Mouse (Mus musculus): Measurements from ENCODE around the gene Idnk. TPM values are rescaled to one million over a fixed set of nuclear protein-coding genes. Genes with fewer than 3 reads are reported as not detected.

Idnk gene
- total and polyA plus RNA-seq, 3 experiments = 29.5 to 50.3 TPM; not detected in 1

GRCm38 (mm10) chr13:58181607-58182551 lies 24.4 kb downstream of the Idnk start:
- TF ChIP-seq MYB (IDR thresholded peaks at IDR 0.05; ENCODE audit: low read depth, low read length) (no peak), JUND (IDR thresholded peaks at IDR 0.05; ENCODE audit: low read depth, low read length) (no peak), USF2 (IDR thresholded peaks at IDR 0.05; ENCODE audit: borderline replicate concordance in 1 of 2, insufficient read depth in 1 of 2, low read depth in 1 of 2, low read length in 2 of 2) (no peak)
- H3K79me2 ChIP-seq (ENCODE audit: control insufficient read depth, insufficient read depth, low read length, poor library complexity) = peaks cover 1% of the 10 kb centered on the region; the same call in 1 of the 2 replicates
- no peaks in the 10 kb centered on the region for H3K9me3 ChIP-seq (replicated peaks; ENCODE audit: insufficient read depth, low read length)
- DNase-seq (ENCODE audit: low read depth, low spot score) = no peak
- no peaks in the 10 kb centered on the region for H3K27me3 ChIP-seq (ENCODE audit: control insufficient read depth in 1 of 2, insufficient read depth in 2 of 2, low read length in 2 of 2)
- peaks cover 0 to 45% of the 10 kb centered on the region in 2 experiments; a peak in 2 of 4 replicates for H3K36me3 ChIP-seq (ENCODE audit: control insufficient read depth in 1 of 2, insufficient read depth in 2 of 2, low read length in 2 of 2)
- H3K4me3 ChIP-seq (ENCODE audit: control insufficient read depth in 1 of 2, insufficient read depth in 1 of 2, low read depth in 2 of 2, low read length in 2 of 2) = no peak overlapping the region
- H3K9ac ChIP-seq (ENCODE audit: control insufficient read depth, low read depth, low read length, poor library complexity, severe bottlenecking) = no peak overlapping the region
- H3K27ac ChIP-seq (ENCODE audit: control insufficient read depth, low read depth, low read length) = no peak overlapping the region
- H3K4me1 ChIP-seq (ENCODE audit: control insufficient read depth in 1 of 2, insufficient read depth in 2 of 2, low read length in 2 of 2) = no peaks in the 10 kb centered on the region

- no peaks in the 10 kb centered on the region for H3K27me3 ChIP-seq (ENCODE audit: control insufficient read depth in 1 of 2, insufficient read depth in 2 of 2, low read length in 2 of 2)
- H3K36me3 ChIP-seq (ENCODE audit: control insufficient read depth in 1 of 2, insufficient read depth in 2 of 2, low read length in 2 of 2) = peaks cover 0 to 48% of the 10 kb centered on the region in 2 experiments; a peak in 2 of 4 replicates
- DNase-seq (ENCODE audit: low read depth, low spot score) = no peak
- no peak for TF ChIP-seq MAZ (IDR thresholded peaks at IDR 0.05; ENCODE audit: low read depth, low read length)
- no peak for TF ChIP-seq RCOR1 (IDR thresholded peaks at IDR 0.05; ENCODE audit: low read depth, low read length)
- TF ChIP-seq MYB (IDR thresholded peaks at IDR 0.05; ENCODE audit: low read depth, low read length) = no peak
- H3K27ac ChIP-seq (ENCODE audit: control insufficient read depth, low read depth, low read length) = no peak overlapping the region
- no peaks in the 10 kb centered on the region for H3K9me3 ChIP-seq (replicated peaks; ENCODE audit: insufficient read depth, low read length)
- H3K79me2 ChIP-seq (ENCODE audit: control insufficient read depth, insufficient read depth, low read length, poor library complexity) = peaks cover 3% of the 10 kb centered on the region
- no peak overlapping the region for H3K4me3 ChIP-seq (ENCODE audit: control insufficient read depth in 1 of 2, insufficient read depth in 1 of 2, low read depth in 2 of 2, low read length in 2 of 2)
- H3K9ac ChIP-seq (ENCODE audit: control insufficient read depth, low read depth, low read length, poor library complexity, severe bottlenecking) = no peak overlapping the region
- H3K4me1 ChIP-seq (ENCODE audit: control insufficient read depth in 1 of 2, insufficient read depth in 2 of 2, low read length in 2 of 2) = no peaks in the 10 kb centered on the region
Observed at GRCm38 (mm10) chr13:58184111-58184510, 26.7 kb downstream of the Idnk start.

- H3K79me2 ChIP-seq (ENCODE audit: control insufficient read depth, insufficient read depth, low read length, poor library complexity) = peaks cover 3% of the 10 kb centered on the region
- no peak for DNase-seq (ENCODE audit: low read depth, low spot score)
- no peaks in the 10 kb centered on the region for H3K9me3 ChIP-seq (replicated peaks; ENCODE audit: insufficient read depth, low read length)
- H3K27ac ChIP-seq (ENCODE audit: control insufficient read depth, low read depth, low read length) = no peak overlapping the region
- H3K9ac ChIP-seq (ENCODE audit: control insufficient read depth, low read depth, low read length, poor library complexity, severe bottlenecking) = no peak overlapping the region
- TF ChIP-seq GABPA (IDR thresholded peaks at IDR 0.05; ENCODE audit: low read depth, low read length) = no peak
- no peak for TF ChIP-seq POLR2AphosphoS5 (IDR thresholded peaks at IDR 0.05; ENCODE audit: borderline replicate concordance, low read depth, low read length)
- TF ChIP-seq NELFE (IDR thresholded peaks at IDR 0.05; ENCODE audit: low read depth, low read length) = no peak
- no peak for TF ChIP-seq MEF2A (IDR thresholded peaks at IDR 0.05; ENCODE audit: extremely low read depth, insufficient replicate concordance, low read depth, low read length, poor library complexity, severe bottlenecking)
- TF ChIP-seq MYB (IDR thresholded peaks at IDR 0.05; ENCODE audit: low read depth, low read length) = no peak
- no peak for TF ChIP-seq USF2 (IDR thresholded peaks at IDR 0.05; ENCODE audit: borderline replicate concordance in 1 of 2, insufficient read depth in 1 of 2, low read depth in 1 of 2, low read length in 2 of 2)
- TF ChIP-seq RAD21 (IDR thresholded peaks at IDR 0.05; ENCODE audit: low read depth, low read length) = no peak
- TF ChIP-seq ZKSCAN1 (IDR thresholded peaks at IDR 0.05; ENCODE audit: low read depth, low read length) = no peak
- TF ChIP-seq ETS1 (IDR thresholded peaks at IDR 0.05; ENCODE audit: low read depth, low read length) = no peak
- TF ChIP-seq POLR2A (IDR thresholded peaks at IDR 0.05; ENCODE audit: control insufficient read depth in 1 of 2, insufficient read depth in 1 of 2, low read depth in 1 of 2, low read length in 2 of 2, poor library complexity in 1 of 2) = no peak
- no peak for TF ChIP-seq USF1 (IDR thresholded peaks at IDR 0.05; ENCODE audit: low read depth, low read length)
- TF ChIP-seq MAFK (IDR thresholded peaks at IDR 0.05; ENCODE audit: borderline replicate concordance, low read depth, low read length) = no peak
- no peak for TF ChIP-seq GATA1 (IDR thresholded peaks at IDR 0.05; ENCODE audit: low read depth, low read length)
- no peak for TF ChIP-seq NRF1 (IDR thresholded peaks at IDR 0.05; ENCODE audit: insufficient read depth, low read depth, low read length, poor library complexity, severe bottlenecking)
- no peak for TF ChIP-seq ZNF384 (IDR thresholded peaks at IDR 0.05; ENCODE audit: low read depth, low read length)
- no peak for TF ChIP-seq EP300 (IDR thresholded peaks at IDR 0.05; ENCODE audit: low read depth in 1 of 2, low read length in 2 of 2)
- no peak for TF ChIP-seq CTCF (IDR thresholded peaks at IDR 0.05 in 2 of 3, conservative IDR thresholded peaks at IDR 0.05 in 1 of 3; ENCODE audit: control insufficient read depth in 1 of 3, insufficient read depth in 1 of 3, low read depth in 2 of 3, low read length in 3 of 3, poor library complexity in 1 of 3, severe bottlenecking in 1 of 3)
- TF ChIP-seq RCOR1 (IDR thresholded peaks at IDR 0.05; ENCODE audit: low read depth, low read length) = no peak
- no peak for TF ChIP-seq POLR2AphosphoS2 (IDR thresholded peaks at IDR 0.05; ENCODE audit: low read length)
- peaks cover 0 to 51% of the 10 kb centered on the region in 2 experiments; a peak in 2 of 4 replicates for H3K36me3 ChIP-seq (ENCODE audit: control insufficient read depth in 1 of 2, insufficient read depth in 2 of 2, low read length in 2 of 2)
- H3K27me3 ChIP-seq (ENCODE audit: control insufficient read depth in 1 of 2, insufficient read depth in 2 of 2, low read length in 2 of 2) = no peaks in the 10 kb centered on the region
- H3K4me3 ChIP-seq (ENCODE audit: control insufficient read depth in 1 of 2, insufficient read depth in 1 of 2, low read depth in 2 of 2, low read length in 2 of 2) = no peak overlapping the region
- no peaks in the 10 kb centered on the region for H3K4me1 ChIP-seq (ENCODE audit: control insufficient read depth in 1 of 2, insufficient read depth in 2 of 2, low read length in 2 of 2)
Observed at GRCm38 (mm10) chr13:58186281-58186680, 28.8 kb downstream of the Idnk start.

Measured in MEL (cell line).